Mouse (Mus musculus): ENCODE measurements at regions not wholly inside any gene's neighbourhood (a gene's known extent, or its start where the extent isn't known, plus 50 kb on each side); places are given as distances from the start of the nearest gene placed in this dataset.
A peak's percentile ranks its signal among the peaks of the same experiment; 100 is the strongest.

GRCm38 (mm10) chr10:66935731-66936130 is 160.2 kb upstream of the Jmjd1c start:
- DNase-seq (ENCODE audit: low read depth) = no peak

- DNase-seq (ENCODE audit: low read depth) = peak; percentile 35
These were observed 158.8 kb upstream of the Jmjd1c start for GRCm38 (mm10) chr10:66937116-66937515.

DNA sequence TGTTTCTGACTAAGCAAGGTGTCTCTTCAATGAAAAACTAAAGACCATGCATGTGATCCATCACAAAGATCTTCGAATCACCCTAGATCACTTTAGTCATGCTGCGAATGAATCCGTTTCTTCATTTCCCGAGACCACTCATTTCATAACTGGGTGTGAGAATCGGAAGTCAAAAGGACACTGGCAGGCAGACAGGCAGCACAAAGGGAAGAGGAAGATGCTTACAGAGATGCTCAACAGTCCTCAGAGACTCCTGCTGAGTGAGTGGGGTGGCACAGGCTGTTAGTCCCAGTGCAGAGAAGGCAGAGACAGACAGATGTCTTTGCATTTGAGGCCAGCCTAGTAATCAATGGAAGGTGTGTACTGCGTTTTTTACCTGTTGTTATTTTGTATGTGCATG is 155.6 kb upstream of the Jmjd1c start:
- DNase-seq (ENCODE audit: low read depth) = no peak

DNA sequence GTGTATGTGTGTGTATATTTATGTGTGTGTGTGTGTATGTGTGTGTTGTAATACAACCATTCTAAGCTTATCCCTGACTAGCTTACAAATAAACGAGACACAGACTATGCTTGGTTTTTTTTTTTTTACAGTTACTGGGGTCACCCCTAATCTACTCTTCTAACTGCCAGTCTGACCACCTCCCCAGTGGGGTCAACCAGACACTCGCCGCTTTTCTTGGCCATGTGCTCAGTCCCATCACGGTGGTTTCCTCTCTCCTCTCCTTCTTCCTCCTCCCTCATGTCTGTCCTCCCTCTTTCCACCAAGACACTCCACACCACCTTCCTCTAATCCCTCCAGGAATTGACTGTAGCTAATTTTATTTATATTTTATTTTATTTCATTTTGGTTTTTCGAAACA is 155.0 kb upstream of the Jmjd1c start:
- no peak for DNase-seq (ENCODE audit: low read depth)

GRCm38 (mm10) chr10:66941974-66942373 is 154.0 kb upstream of the Jmjd1c start:
- no peak for DNase-seq (ENCODE audit: low read depth)

DNA sequence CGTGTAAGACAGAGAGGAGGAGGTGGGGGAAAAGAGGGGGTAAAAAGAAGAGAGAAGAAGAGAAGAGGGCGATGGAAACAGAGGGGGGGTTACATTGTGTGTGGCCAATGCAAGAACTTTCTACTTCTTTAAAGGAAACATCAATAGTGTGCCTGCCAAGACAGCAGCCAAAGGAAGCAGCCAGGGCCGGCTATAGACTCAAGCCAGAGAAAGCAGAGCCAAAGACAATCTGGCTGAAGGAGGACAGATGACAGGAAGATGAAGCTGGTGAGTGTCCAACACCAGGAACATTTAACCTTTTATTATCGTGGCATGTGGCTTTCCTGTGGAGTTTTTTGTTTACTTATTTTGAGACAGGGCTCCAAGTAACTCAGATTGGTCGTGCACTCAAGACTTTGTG is 152.1 kb upstream of the Jmjd1c start:
- DNase-seq (ENCODE audit: low read depth) = no peak

DNA sequence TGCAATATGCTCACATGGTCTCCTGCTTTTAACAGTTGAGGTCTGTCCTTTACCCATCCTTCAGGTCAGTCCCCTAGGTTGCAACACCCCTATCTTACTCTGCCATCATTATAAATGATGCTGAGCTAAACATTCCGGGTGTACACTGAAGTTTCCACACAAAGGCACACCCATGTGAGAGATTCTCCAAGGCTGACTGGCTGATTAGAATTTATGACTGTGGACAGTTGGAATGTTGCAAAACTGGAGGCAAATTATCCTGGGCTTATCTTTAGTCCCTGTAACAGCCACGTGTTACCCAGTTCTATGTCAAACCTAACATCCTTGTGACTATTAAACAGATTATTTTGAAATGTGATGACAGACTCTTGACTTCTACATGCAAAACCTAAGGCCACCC is 149.8 kb upstream of the Jmjd1c start:
- DNase-seq (ENCODE audit: low read depth) = no peak

DNA sequence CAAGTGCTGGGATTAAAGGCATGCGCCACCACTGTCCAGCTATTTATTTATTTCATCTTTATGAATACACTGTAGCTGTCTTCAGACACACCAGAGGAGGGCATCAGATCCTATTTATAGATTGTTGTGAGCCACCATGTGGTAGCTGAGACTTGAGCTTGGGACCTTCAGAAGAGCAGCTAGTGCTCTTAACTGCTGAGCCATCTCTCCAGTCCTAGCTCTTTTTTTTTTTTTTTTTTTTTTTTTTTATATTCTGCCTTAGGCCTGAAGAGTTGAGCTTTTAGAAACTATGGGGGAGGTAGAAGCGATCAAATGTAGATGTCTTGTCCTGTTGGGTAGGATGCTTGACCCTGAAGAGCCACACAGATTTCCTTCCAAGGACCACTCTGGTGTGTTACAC is 147.6 kb upstream of the Jmjd1c start:
- DNase-seq (ENCODE audit: low read depth) = no peak

- no peak for DNase-seq (ENCODE audit: low read depth)
These were observed 145.5 kb upstream of the Jmjd1c start for GRCm38 (mm10) chr10:66950441-66950840.

DNA sequence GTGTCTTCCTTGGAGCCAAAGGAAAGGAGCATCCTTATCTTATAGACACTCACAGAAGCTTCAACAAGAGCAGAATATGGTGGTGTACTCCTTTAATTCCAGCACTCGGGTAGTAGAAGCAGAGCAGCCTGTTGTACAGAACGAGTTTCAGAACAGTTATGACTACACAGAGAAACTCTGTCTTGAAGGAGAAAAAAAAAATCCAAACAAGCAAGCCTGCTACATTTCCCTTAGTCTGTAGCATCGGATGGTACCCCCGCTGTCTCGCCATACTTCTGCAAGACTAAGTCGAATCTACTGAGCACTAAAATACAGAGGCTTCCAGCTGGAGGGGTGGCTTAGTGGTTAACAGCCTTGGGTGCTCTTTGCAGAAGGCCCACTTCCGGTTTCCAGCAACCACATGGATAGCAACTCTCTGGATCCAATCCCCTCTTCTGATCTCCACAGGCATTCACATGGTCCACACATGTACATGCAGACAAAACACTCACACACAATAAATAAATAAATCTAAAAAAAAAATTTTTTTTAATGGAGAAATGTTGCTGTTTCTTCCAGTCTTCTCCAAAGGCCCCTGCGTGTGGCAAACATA is 144.6 kb upstream of the Jmjd1c start:
- DNase-seq (ENCODE audit: low read depth) = peak; percentile 28

- DNase-seq (ENCODE audit: low read depth) = no peak
These were observed 144.0 kb upstream of the Jmjd1c start for GRCm38 (mm10) chr10:66951935-66952334.

- peak; percentile 84 for DNase-seq (ENCODE audit: low read depth)
These were observed 142.5 kb upstream of the Jmjd1c start for GRCm38 (mm10) chr10:66953248-66953975.

GRCm38 (mm10) chr10:66953976-66954505 is 141.9 kb upstream of the Jmjd1c start:
- peak; percentile 48 for DNase-seq (ENCODE audit: low read depth)

GRCm38 (mm10) chr10:66955430-66955829 is 140.5 kb upstream of the Jmjd1c start:
- DNase-seq (ENCODE audit: low read depth) = peak; percentile 14

DNA sequence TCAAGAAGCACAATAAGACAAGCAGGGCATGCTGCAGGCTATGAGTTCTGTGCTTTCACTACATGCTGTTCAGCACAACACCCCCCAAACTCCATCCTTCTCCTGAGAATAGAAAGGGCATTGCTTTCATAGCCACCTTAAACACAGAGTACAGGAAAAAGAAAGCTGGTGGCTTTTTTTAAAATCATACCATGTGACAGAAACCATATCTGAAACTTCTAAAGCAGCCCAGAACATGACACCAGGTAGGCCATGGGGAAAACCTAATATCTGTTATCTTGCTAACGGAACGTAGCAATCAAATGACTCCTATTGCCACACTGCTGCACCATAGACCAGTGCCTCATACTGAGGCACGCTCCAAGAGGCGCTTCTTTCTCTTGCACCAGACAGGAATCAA is 139.3 kb upstream of the Jmjd1c start:
- peak; percentile 36 for DNase-seq (ENCODE audit: low read depth)

GRCm38 (mm10) chr10:66957373-66957772 is 138.6 kb upstream of the Jmjd1c start:
- peak; percentile 13 for DNase-seq (ENCODE audit: low read depth)
